Mouse (Mus musculus) colon, adult 2 months (tissue): ENCODE results near the gene Gm7861. TPM values are rescaled to one million over a fixed set of nuclear protein-coding genes. Genes with fewer than 3 reads are reported as not detected.

ENCODE experiments used
- polyA plus RNA-seq: library from polyadenylated mRNA; depleted of rRNA; stranded (reverse); fragments of >200 nt; gene quantifications from 2 replicates; pipeline ENCODE4 v1.2.3, GENCODE M21; 2012; rRNA removed

Gene Gm7861
- not detected in 2 replicates for polyA plus RNA-seq

GRCm38 (mm10) chr8:21594408-21594807 lies at the start of gene Gm7861:
TSS of gene Gm7861 (minus strand) at chr8:21594508.

GRCm38 (mm10) chr8:21617883-21618282 lies 23.6 kb upstream of the Gm7861 start, which contains the start of gene Defa26:
TSS of gene Defa26 (plus strand) at chr8:21618183.

GRCm38 (mm10) chr8:21582706-21583105 lies 11.6 kb downstream of the Gm7861 start, which contains the start of gene Defa28:
TSS of gene Defa28 (plus strand) at chr8:21583006.

GRCm38 (mm10) chr8:21565086-21565485 lies 29.2 kb downstream of the Gm7861 start, which contains the start of gene Defa37:
TSS of gene Defa37 (plus strand) at chr8:21565386.

Other genes with a start within 250 kb of the Gm7861 start
- gene Defa2, start 216.0 kb downstream of the Gm7861 start, polyA plus RNA-seq: not detected in 2 replicates
- not detected in 2 replicates for gene Defa33, start 202.7 kb downstream of the Gm7861 start, polyA plus RNA-seq
- gene Defa36, start 167.1 kb downstream of the Gm7861 start, polyA plus RNA-seq: not detected in 2 replicates
- gene Gm7849, start 137.9 kb downstream of the Gm7861 start, polyA plus RNA-seq: not detected in 2 replicates
- not detected in 2 replicates for gene Defa20, start 85.2 kb downstream of the Gm7861 start, polyA plus RNA-seq
- not detected in 2 replicates for gene Defa32, start 65.5 kb downstream of the Gm7861 start, polyA plus RNA-seq
- not detected in 2 replicates for gene Defa37, start 29.1 kb downstream of the Gm7861 start, polyA plus RNA-seq
- gene Defa28, start 11.5 kb downstream of the Gm7861 start, polyA plus RNA-seq: not detected in 2 replicates
- gene Defa26, start 23.7 kb upstream of the Gm7861 start, polyA plus RNA-seq: not detected in 2 replicates
- gene Defa17, start 61.3 kb upstream of the Gm7861 start, polyA plus RNA-seq: not detected in 2 replicates
- not detected in 2 replicates for gene Defa34, start 71.3 kb upstream of the Gm7861 start, polyA plus RNA-seq
- gene AY761184, start 109.1 kb upstream of the Gm7861 start, polyA plus RNA-seq: not detected in 2 replicates
- not detected in 2 replicates for gene Defa24, start 140.0 kb upstream of the Gm7861 start, polyA plus RNA-seq
- gene Defb50, start 229.0 kb upstream of the Gm7861 start, polyA plus RNA-seq: not detected in 2 replicates
- gene Defb2, start 245.4 kb upstream of the Gm7861 start, polyA plus RNA-seq: not detected in 2 replicates